Mouse (Mus musculus): ENCODE measurements at regions not wholly inside any gene's neighbourhood (a gene's known extent, or its start where the extent isn't known, plus 50 kb on each side); places are given as distances from the start of the nearest gene placed in this dataset.

GRCm38 (mm10) chr3:12173371-12173770, 1837.9 kb upstream of the Gm38303 start:
- Histone ChIP-seq H3K36me3 (ENCODE audit: control insufficient read depth, insufficient read depth, low read length) (no peaks in the 10 kb centered on the region), H3K4me2 (ENCODE audit: low read depth, low read length) (no peak overlapping the region), H3K4me3 (ENCODE audit: low read depth, low read length) (no peak overlapping the region), H3K27ac (replicated peaks; ENCODE audit: low read depth, low read length) (no peak overlapping the region), H3K9me3 (ENCODE audit: control insufficient read depth, low read length) (no peaks in the 10 kb centered on the region), H3K27me3 (replicated peaks; ENCODE audit: control insufficient read depth, insufficient read depth, low read length) (no peaks in the 10 kb centered on the region), H3K9ac (ENCODE audit: low read depth, low read length) (no peak overlapping the region), H3K4me1 (ENCODE audit: control insufficient read depth, insufficient read depth, low read length) (no peaks in the 10 kb centered on the region)
- WGBS, result 68% methylated on average over 3 of the region's 3 CpGs
- ATAC-seq (ENCODE audit: low read depth) (no peak), DNase-seq (ENCODE audit: low spot score) (no peak)

DNA sequence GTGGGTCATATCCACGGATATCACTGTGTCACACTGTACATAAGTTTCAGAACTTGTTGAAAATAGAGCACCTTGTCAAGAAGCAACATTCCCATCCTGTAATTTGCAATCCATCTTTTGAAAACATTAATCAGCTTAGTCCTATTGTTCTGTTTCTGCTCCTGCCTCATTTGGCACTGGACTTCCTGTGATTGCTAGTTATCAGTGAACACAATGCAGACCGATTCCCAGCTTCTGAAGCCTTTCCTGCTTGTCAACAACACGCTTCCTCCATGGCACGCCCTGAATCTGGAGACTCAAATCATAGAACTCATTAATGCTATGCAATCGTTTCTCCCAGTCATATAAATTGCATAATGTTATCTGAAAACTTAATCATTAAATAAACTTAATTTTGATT, 1815.8 kb upstream of the Gm38303 start:
- Histone ChIP-seq H3K9me3 (ENCODE audit: control insufficient read depth, low read length) (no peaks in the 10 kb centered on the region), H3K4me2 (ENCODE audit: low read depth, low read length) (no peak overlapping the region), H3K4me3 (ENCODE audit: low read depth, low read length) (no peak overlapping the region), H3K9ac (ENCODE audit: low read depth, low read length) (no peak overlapping the region), H3K27ac (replicated peaks; ENCODE audit: low read depth, low read length) (no peak overlapping the region), H3K36me3 (ENCODE audit: control insufficient read depth, insufficient read depth, low read length) (no peaks in the 10 kb centered on the region), H3K27me3 (replicated peaks; ENCODE audit: control insufficient read depth, insufficient read depth, low read length) (no peaks in the 10 kb centered on the region), H3K4me1 (ENCODE audit: control insufficient read depth, insufficient read depth, low read length) (no peaks in the 10 kb centered on the region)
- 80% methylated on average over 5 of the region's 5 CpGs for WGBS
- DNase-seq (ENCODE audit: low spot score), result no peak
- no peak for ATAC-seq (ENCODE audit: low read depth)

Data from embryonic facial prominence, embryonic 14.5 days (tissue).